Mouse (Mus musculus): Measurements from ENCODE around the gene Rin3.
A peak's percentile ranks its signal among the peaks of the same experiment; 100 is the strongest.

The Rin3 gene

DNA sequence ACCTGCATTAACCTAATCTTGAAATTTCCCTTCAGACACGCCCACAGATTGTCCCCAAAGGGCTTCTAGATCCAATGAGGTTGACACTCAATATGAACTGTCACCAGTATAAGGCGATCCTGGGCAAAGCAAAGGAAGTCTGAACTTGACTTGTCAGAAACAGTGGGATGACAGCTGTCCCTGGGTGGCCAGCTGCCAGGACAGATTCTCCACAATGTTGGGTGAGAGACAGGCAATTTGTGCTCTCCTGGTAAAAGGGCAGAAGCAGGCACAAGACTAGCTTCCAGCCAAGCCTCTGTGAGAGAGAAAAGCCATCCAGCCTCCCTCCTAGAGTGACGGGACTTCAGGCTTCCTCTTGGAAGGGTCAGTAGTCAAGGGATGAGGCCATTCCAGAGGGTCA, 89.5 kb downstream of the Rin3 start:
- no peak for DNase-seq

DNA sequence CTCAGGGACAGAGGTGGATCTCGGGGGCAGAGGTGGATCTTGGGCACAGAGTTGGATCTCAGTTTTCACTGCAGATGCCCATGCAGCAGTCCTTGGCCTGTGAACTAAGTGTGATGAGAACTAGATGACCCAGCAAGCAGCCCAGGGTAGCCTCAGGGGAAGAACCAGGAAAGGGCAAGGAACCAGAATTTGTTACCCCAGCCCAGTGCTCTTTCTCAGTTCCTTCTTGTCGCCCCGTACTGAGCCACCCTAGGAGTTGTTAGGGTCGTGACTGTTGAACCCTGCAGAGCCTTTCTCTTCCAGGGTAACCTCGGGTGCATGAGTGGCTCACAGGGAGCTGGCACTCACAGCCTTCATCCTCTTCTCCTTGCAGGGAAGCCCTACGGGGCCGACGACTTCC, 99.3 kb downstream of the Rin3 start:
- DNase-seq: no peak

DNA sequence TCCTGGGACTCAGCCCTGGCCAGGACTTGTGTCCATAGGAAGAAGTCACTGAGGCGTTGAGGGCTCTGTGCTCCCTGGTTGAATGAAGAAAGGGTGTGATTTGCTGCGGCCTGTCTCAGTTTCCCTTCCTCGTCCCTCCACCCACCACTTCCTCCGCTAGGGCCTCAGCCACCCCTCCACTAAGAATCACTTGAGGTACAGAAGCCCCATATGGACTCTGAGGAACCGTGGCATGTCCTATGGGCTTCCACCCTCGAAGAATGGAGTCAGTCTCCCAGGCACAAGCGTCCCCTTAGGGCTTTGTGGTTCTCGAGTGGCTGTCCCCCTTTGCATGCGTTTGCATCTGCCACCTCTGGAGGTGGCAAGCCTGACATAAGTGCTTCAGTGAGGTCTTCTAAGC, 100.4 kb downstream of the Rin3 start:
- no peak for DNase-seq

DNA sequence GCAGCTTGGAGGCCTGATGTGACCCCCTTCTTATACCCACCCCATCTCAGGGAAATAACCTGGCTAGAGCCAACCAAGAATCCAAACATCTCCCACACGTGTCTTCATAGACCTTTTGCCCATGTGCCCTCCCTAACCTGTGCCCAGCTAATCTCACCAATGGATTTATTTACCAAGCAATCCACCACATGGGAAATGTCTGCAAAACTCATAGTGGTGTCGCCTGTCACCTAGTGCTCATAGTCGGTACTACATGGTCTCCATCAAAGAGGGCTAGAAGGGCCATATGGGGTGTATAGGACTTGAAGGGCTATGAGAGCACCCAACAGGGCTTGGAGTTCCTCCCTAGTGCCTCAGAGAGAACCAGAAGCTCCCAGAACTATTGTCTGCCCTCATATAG, 102.0 kb downstream of the Rin3 start:
- DNase-seq: peak in 1 of 2 experiments; percentile 51

DNA sequence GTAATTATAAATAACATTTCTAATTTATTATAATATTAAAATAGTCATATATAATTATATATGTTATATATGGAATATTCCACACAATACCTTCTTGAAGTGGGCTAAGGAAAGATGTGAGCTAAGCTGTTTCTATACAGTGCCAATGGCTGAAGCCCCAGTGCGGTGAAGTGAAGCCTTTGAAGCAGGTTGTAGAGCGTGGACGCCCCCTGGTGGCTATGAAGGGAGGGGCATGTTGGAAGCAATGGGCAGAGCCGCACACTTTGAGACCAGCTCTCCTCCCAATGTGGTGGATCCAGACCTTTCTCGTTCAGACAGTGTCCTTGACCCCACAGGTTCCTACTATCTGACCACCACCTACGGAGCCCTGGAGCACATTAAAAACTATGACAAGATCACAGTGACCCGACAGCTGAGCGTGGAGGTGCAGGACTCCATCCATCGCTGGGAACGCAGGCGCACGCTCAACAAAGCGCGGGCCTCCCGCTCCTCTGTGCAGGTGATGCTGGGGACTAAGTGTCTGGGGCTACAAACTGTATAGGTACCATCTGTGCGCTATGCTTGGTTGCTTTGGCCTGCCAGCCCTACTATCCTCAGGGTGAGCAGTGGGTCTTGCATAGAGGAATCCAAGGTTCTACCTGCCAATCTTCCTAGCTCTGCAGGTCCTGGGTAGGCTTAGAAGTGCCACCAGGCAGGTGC, 104.5 kb downstream of the Rin3 start:
- peak; percentile 80 to 86 for DNase-seq

DNA sequence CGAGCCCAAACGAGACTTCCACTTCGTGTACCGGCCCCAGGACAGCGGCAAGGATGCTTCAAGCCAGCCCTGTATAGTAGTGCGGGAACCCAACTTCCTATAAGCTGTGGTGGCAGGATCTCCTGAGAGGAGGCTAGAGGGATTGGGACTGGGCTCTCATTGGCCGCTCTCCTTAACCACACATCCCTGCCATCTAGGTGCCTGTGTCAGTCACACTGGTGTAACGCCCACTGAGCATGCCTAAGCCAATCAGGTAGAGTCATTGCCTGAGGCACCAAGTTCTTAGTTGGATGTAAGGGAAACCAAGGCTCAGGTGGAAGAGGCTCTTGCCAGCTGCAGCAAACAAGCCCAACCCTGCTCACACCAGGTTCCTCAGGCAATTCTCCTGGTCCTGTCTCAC, 107.2 kb downstream of the Rin3 start:
- DNase-seq: peak in 1 of 2 experiments; percentile 13

DNA sequence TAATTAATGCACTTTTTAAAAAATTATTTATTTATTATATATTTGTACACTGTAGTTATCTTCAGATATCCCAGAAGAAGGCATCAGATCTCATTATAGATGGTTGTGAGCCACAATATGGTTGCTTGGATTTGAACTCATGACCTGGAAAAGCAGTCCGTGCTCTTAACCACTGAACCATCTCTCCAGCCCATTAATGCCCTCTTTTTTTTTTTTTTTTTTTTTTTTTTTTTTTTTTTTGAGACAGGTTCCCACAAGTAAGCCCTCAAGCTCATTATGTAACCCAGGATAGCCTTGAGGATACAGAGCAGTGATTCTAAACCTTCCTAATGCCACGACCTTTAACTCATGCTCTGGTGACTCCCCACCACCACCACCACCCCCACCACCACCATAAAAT, 108.3 kb downstream of the Rin3 start:
- no peak for DNase-seq

DNA sequence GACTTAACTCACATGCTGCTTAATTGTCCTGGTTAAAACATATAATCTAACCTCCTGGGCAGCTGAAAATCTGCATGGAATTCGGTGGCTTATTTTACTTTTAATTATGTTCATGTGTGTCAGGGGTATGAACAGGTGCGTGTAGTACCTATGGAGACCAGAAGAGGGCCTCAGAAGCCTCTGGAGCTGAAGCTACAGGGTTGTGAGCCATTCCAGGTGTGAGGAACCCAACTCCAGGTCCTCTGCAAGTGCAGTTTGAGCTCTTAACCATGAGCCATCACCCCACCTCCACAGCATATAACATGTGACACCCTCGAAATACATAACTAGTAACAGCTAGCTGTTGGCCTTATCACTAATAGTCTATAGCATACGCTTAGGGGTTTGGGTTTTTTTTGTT, 109.1 kb downstream of the Rin3 start:
- DNase-seq: peak; percentile 47 to 58

DNA sequence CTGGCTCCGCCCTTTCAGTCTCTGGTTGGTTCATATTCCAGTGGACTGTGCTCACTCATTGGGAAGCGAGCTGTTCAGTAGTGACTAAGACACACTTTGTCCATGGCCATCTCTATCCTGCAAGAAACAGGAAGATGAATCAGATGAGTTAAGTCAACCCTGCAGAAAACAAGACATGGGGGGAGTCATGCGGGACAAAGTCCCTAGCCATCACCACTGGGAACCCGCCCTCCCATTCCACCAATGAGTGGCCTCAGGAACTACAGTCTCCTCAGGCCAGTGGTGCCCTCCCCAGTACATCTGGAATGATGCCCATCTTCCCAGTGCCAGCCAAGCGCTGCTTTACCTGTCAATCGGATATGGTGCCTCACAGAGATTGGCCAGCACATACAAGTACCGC, 111.6 kb downstream of the Rin3 start:
- peak; percentile 84 to 95 for DNase-seq

DNA sequence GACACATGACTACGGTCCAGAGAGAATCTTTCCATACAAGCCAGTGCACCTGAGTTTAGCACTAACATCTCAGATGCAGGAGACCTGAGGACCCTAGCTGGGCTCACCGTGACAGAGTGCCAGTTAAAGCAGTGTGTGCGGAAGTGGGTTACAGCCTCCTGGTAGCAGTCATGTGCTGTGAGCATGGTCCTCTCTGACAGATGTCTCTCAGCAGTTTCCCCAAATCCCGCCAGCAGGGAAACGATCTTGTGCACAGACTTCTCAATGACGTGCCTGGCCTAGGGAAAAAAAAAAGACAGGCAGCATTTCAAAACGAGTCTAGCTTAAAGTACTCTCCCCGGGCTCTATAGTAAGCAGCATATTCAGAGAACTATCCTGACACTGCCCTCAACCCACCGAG, 112.7 kb downstream of the Rin3 start:
- DNase-seq: no peak

DNA sequence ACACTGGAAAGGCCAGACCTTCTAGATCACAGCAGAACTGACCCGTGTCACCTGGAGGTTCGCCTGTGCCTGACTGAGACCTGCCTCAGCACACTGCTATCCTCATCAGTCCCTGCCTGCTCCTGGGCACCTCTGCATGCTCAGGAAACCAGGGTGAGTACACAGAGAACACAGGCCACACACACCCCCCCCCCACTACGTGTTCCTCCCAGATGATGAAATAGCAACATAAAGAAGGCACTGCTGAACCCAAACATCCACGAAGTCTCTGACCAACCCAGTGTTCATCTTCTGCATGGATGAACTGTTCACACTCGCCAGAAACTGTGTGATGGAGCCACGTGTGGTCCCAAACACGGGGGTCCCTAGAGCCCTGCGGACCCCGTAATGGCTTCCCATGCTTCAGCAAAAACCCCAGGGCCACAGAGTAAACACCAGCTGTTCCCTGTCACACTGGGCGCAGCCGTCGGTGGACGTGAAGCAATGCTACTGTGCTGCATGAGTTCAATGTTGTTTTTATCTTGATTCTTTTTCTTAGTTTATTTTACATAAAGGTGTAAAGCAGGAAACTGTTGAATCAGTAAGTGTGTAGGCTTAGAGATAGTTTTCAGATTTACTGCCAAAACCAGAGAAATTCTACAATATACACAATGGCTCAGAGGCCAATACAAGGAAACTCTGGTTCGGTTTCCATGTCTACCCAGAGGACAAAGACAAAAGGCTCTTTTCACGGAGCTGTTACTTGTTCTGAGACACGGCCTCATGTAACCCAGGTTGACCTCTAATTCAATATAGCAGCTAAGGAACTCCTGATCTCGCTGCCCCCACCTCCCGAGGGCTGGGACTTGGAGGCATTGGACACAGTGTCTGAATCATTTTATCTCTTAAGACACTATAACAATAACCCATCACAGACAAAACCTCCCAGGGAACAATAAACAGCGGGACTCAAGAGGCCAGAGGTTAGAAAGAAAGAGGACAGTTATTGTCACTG, 113.4 kb downstream of the Rin3 start:
- DNase-seq: no peak

DNA sequence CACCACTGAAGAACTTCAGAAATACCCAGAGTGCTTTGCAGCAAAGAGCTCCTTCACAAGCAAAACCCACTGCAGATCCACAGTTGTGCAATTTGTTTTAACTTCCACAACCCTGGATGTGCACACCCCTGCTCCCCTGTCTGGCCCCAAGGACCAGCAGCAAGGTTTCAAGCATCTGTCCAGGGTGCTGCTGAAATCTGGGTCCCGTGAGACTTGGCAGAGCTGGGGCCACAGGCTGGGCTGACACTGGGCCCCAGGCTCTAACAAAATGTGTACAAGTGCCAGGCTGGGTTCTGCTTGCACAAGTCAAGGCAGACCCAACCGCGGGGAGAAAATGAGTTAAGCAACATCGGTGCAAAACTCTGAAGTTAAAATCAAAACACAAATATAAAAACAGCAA, 115.7 kb downstream of the Rin3 start:
- no peak for DNase-seq

DNA sequence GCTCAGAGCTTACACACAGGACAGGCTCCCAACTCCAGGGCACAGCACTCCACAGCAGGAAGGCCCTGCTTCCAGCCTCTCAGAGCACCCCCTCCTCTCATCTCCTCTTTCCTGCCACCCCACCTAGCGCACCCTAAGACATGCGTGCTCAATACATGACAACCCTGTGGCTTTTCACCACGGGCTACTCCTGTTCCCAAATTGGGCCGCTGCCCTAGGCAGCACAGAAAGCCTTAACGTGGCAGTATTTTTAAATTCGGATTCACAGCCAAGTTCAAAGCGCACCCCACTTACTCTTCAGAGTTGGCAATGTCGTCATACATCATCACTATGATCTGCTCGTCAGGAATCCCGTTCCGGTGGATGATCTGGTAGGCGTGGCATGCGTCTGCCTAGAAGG, 130.3 kb downstream of the Rin3 start:
- DNase-seq: peak in 1 of 2 experiments; percentile 33

DNA sequence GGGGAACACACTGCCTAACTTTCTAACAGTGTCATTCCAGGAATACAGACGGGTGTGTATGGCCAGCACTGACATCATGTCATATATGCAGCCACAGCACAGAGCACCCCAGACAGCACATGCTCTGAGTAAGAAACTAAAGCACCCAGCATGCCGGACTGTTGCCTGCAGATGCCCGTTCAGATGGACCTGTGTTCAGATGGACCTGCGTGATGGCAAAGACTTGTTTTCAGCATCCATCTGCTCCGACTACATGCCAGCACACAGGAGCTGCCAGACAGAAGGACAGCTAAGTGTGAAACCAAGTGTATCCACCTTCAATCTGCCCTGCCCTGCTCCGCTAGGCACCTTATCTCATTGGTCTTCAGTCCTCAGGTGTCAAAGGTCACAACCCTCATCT, 131.8 kb downstream of the Rin3 start:
- no peak for DNase-seq

DNA sequence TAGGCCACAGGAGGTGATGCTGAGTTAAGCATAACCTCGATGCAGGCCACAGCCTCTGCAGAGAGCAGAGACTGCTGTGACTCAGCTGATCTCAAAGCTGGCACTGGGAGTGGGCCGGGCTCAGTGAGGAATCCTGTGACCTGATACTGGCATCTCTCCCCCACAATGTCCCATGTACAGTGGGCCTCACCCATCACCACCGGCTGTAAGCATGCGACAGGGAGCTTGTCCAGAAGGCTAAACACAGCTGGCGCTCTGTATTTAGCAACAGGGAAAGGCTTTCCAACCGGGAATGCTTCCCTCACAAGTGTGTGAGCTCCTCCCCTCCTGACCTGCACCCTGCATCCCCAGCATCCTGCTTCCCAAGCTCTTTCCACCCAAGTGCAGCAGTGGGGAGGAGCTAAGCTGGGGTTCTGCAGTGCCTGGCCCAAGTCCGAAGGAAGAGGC, 133.6 kb downstream of the Rin3 start:
- DNase-seq: peak; percentile 53 to 78

DNA sequence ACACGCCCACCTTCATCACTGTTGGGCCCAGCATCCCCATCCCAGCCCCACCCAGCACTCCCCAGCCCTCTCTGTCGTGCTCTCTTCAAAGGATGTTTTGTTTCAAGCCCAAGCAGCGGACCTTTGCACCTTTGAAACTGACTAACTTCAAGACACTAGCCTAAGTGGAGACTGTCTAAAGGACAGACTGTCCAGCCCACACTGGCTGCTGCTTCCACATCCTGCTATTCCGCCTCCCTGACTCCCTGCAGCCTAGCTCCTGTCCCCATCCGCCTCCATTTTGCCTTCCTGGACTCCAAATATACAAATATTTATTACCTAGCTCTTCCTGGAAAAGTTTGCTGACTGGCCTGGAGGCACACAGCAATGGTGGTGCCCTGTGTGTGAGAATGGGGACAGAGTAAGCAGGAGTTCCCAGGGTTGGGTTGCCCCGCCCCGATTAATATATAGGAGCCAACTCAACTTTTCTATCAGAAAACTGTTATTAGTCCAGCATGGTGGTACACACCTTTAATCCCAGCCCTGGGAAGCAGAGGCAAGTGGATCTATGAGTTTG, 134.2 kb downstream of the Rin3 start:
- peak; percentile 32 to 73 for DNase-seq

DNA sequence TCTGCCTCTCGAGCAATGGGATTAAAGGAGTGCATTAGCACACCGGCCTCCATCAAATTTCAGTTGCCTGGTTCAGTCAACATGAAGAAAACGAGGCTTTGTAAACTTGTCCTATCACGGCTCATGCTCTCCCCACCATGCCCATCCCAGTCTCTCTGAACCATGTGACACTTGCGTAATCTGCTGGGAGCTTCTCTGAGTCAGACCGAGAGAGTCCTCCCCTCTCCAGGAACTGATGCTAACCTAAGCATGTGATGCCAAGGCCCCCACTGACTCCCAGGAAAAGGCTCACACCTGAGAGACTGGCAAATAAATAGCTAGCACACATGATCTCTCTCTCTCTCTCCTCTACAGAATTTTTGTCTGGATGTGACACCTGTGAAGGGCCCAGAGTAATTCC, 134.9 kb downstream of the Rin3 start:
- peak; percentile 30 to 78 for DNase-seq

DNA sequence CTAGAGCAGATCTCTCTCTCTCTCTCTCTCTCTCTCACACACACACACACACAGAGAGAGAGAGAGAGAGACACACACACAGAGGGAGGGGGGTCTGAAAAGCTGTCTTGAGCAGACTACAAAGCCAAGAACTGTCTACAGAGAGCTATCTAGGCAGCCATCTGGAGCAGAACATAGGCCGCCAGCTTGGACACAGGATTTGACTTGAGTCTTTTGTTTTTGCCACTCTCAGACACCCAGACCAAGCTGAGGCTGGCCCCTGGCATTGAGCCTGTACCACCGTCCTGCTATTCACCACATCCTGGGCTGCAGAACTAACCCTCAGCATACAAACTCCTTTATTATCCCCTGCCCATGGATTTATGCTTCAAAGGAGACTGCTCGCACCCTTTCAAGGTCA, 136.7 kb downstream of the Rin3 start:
- DNase-seq: peak in 1 of 2 experiments; percentile 35

DNA sequence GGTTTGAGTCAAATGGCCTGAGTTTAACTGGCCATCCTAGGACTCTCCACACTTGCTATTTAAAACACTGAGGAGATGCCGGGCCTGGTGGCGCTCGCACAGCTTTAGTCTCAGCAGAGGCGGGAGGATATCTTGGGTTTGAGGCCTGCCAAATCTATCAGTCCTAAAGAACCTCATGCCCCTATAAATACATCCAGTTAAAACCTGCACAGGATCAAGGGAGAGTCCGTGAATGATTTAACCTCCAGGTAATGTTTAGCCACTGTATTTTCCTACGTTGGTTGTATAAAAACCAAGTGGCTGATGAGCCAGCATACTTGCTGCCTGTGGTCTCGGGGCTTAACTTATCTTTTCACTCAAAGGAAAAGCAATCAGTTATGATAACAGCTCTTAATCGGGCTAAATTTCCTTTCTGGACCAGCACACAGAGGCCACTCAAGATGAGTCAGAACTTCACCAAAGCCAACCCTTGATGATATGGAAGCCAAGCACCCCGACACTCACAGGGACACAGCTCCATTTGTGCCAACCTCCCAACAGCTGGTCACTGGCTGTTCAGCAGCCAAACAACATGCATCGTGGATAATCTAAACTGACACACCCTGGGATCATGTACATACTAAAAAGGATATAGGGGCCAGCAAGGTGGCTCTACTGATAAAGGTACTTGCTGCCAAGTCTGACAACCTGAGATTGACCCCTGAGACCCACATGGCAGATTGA, 137.5 kb downstream of the Rin3 start:
- DNase-seq: peak; percentile 49 to 63

DNA sequence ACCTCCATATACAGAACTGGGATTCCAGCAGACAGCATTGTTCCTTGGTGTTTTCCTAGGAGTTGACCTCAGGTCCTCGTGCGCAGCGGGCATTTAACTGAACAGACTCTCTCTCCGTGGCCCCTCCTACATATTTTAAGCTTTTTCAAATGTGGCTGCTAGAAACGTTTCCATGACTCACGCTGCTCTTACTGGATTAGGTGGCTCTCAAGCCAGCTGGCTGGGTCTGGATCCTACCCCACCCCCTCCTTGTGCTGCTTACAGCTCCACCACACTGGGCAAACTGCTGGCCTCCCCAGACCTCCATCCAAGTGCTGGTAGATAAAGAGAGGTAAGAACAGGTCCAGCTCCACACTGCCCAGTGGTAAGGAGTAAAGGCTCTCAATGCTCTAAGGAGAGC, 139.2 kb downstream of the Rin3 start:
- peak; percentile 64 to 89 for DNase-seq

DNA sequence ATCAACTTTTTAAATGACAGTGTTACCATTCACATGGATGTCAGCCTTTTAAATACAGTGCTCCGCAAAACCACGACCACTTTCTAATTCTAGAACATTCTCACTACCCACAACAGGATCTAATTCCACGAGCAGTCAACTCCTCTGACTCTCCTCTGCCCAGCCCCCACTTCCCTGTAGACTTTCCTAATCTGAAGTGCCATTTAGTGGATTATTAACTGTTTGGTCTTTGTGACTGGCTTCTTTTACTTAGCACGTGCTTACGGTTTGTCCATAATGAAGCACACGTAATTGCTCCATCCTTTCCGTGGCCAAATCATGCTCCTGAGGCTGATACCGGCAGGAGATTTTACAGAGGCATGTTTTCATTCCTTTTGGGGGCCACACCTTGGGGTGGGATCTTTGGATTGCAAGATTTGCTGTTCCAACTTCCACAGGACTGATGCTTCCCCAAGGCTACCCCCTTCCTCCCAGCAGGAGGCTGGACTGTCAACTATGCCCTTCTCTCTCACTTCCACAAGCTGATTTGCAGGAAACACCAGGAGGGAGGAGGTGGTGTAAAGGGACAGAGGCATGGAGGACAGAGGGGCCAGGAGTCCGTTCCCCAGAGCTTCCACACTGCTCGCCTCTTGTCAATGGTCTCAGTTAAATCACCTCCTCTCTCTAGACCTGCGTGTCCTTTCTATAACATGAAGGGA, 139.9 kb downstream of the Rin3 start:
- peak; percentile 53 to 62 for DNase-seq

DNA sequence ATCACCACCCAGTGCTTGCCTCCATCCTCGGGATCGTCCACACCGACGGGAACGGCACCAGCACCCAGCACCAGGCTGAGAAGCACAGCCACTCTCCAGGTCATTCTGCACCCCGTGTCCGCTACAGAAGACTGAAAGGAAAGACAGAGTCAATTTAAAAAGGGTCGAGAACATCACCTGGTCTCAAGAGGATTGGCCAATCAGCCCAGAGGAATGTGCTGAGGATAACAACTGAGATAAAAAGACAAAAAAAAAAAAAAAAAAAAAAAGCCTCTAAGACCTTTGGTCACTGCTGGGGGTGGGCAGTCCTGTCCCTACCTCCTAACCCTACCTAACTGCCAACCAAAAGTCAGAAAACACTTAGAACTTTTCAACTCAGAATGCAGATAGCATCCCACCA, 140.8 kb downstream of the Rin3 start:
- DNase-seq: peak; percentile 38 to 51

Data from kidney, postnatal 25 days (tissue).